Mouse (Mus musculus) forebrain, embryonic 11.5 days (tissue): Measurements from ENCODE around the gene Gprc5c. TPM values are rescaled to one million over a fixed set of nuclear protein-coding genes. Genes with fewer than 3 reads are reported as not detected.

Experiments used
- ATAC-seq: fragments of 200-750 bp; cut with Nextera tagmentation; replicated peaks from 2 replicates; pipeline ENCODE4 v1.8.0; 2017; ENCODE audit warnings: moderate TSS enrichment; ENCODE audit not compliant: low FRiP score
- DNase-seq: peaks from one replicate; pipeline ENCODE4 v3.0.0-alpha.2; 2017; ENCODE audit warnings: low spot score
- H3K27ac ChIP-seq: fragments of 300-500 bp; sonication (generic); 2 replicates; pipeline ENCODE4 v1.5.1; 2014; ENCODE audit warnings: low read depth, low read length
- H3K27me3 ChIP-seq: fragments of 300-500 bp; sonication (generic); 2 replicates; pipeline ENCODE4 v1.6.1; 2014; ENCODE audit warnings: mild to moderate bottlenecking, low read length, mixed read lengths; ENCODE audit not compliant: control insufficient read depth, insufficient read depth
- H3K36me3 ChIP-seq: fragments of 300-500 bp; sonication (generic); 2 replicates; pipeline ENCODE4 v1.6.1; 2014; ENCODE audit warnings: mild to moderate bottlenecking, low read length, moderate library complexity, mixed read lengths; ENCODE audit not compliant: control insufficient read depth, insufficient read depth
- H3K4me1 ChIP-seq: fragments of 300-500 bp; sonication (generic); replicated peaks from 2 replicates; pipeline ENCODE4 v1.6.1; 2014; ENCODE audit warnings: low read length, mixed read lengths; ENCODE audit not compliant: control insufficient read depth, insufficient read depth
- H3K4me2 ChIP-seq: fragments of 300-500 bp; sonication (generic); 2 replicates; pipeline ENCODE4 v1.6.1; 2014; ENCODE audit warnings: low read depth, mild to moderate bottlenecking, low read length, moderate library complexity, mixed read lengths; ENCODE audit not compliant: severe bottlenecking
- H3K4me3 ChIP-seq: fragments of 300-500 bp; sonication (generic); 2 replicates; pipeline ENCODE4 v1.5.1; 2014; ENCODE audit warnings: low read depth, low read length
- H3K9ac ChIP-seq: fragments of 300-500 bp; sonication (generic); 2 replicates; pipeline ENCODE4 v1.6.1; 2014; ENCODE audit warnings: low read length
- H3K9me3 ChIP-seq: fragments of 300-500 bp; sonication (generic); 2 replicates; pipeline ENCODE4 v1.6.1; 2016; ENCODE audit warnings: low read length, mixed read lengths; ENCODE audit not compliant: control insufficient read depth
- WGBS: fragments of 180-500 bp; shearing (Covaris S2); extraction: QIAGEN DNeasy Blood & Tissue Kit; methylation state at CpG from one replicate; pipeline ENCODE4 v1.1.7; 2014; 5-methylcytosine and 5-hydroxymethylcytosine counted together
- polyA plus RNA-seq: library from polyadenylated mRNA; unstranded; fragments of >200 nt; fragmentation: Nextera tagmentation; extraction: Ambion mirVana; gene quantifications from 2 replicates; pipeline ENCODE4 v1.2.1, GENCODE M21; 2014

The Gprc5c gene
- polyA plus RNA-seq, 1 experiment from 2014 or later = 14.1 TPM

DNA sequence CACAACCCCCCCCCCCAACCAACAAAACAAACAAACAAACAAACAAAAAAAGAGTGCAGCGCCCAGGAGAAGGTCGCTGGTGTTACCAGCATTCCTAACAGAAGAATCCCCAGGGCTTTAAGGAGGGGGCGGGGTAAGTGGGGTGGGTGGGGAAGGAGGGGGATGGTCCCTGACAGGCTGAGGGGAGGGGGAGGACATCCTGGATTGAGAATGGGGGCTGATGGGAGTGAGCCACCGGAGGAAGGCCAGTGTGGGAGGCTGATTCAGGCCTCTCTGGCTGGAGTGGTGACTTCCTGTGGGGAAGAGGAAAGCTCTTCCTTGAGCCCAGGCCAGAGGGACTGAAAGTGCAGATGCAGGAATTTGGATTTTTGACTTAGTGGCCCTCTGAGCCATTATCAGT is 4.6 kb upstream of the Gprc5c start:
- 82% methylated on average over 4 of the region's 4 CpGs for WGBS
- Histone ChIP-seq H3K36me3 (no peaks in the 10 kb centered on the region), H3K27me3 (peaks cover 24% of the 10 kb centered on the region), H3K9ac (no peak overlapping the region), H3K9me3 (no peaks in the 10 kb centered on the region; the same call in 1 of the 2 replicates), H3K4me3 (no peak overlapping the region), H3K4me1 (peaks cover 2% of the 10 kb centered on the region; the same call in 1 of the 2 replicates), H3K27ac (no peak overlapping the region), H3K4me2 (no peak overlapping the region)
- DNase-seq (no peak), ATAC-seq (no peak)

DNA sequence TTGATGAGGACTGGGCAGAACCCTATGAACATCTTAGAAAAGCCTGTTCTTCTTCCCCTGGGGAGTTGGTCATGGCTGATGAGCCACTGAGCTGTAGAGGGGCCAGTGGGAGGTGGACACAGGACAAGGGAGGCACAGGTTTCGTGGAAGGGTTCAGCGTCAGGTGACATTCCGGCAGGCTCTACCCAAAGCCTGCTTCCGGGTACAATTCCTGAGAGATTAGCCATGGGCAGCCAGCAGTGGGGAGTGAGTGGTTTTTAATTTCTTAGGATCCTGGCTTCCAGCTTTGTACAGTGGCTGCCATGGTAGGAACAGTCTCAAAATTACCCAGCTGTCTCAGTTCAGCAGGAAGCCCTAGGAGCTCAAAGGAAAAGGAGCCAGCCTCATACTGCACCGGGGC is 3.9 kb upstream of the Gprc5c start:
- Histone ChIP-seq H3K27me3 (peaks cover 31% of the 10 kb centered on the region), H3K36me3 (no peaks in the 10 kb centered on the region), H3K4me2 (no peak overlapping the region), H3K9me3 (no peaks in the 10 kb centered on the region), H3K27ac (no peak overlapping the region), H3K9ac (no peak overlapping the region), H3K4me1 (peaks cover 4% of the 10 kb centered on the region; the same call in 1 of the 2 replicates), H3K4me3 (no peak overlapping the region)
- ATAC-seq = no peak
- WGBS = 83% methylated on average over 5 of the region's 5 CpGs
- no peak for DNase-seq

DNA sequence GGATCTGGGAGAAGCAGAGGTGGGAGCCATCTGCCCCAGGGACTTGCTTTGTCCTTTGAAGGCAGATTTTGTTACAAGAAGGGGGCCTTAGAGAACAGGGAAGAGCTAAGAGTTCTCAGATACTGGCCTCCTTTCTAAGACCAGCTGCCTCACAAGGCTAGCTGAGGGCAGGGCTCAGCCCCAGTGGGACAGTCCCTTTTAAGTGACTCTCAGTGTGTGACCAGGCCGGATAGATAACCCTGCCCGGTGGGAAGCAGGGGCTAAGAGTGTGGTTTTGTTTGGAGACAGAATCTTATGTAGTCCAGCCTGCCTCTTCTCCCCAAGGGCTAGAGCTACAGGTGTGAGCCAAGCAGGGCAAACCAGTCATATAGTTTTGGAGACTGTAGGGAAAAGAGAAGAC is 1.4 kb upstream of the Gprc5c start:
- no peak overlapping the region for H3K27ac ChIP-seq
- no peak overlapping the region for H3K4me3 ChIP-seq
- WGBS = 4% methylated on average over 2 of the region's 2 CpGs
- peaks cover 6% of the 10 kb centered on the region; the same call in 1 of the 2 replicates for H3K4me1 ChIP-seq
- peaks cover 45% of the 10 kb centered on the region for H3K27me3 ChIP-seq
- DNase-seq (no peak), ATAC-seq (no peak)
- no peaks in the 10 kb centered on the region for H3K9me3 ChIP-seq
- no peak overlapping the region for H3K4me2 ChIP-seq
- no peaks in the 10 kb centered on the region for H3K36me3 ChIP-seq
- no peak overlapping the region for H3K9ac ChIP-seq

DNA sequence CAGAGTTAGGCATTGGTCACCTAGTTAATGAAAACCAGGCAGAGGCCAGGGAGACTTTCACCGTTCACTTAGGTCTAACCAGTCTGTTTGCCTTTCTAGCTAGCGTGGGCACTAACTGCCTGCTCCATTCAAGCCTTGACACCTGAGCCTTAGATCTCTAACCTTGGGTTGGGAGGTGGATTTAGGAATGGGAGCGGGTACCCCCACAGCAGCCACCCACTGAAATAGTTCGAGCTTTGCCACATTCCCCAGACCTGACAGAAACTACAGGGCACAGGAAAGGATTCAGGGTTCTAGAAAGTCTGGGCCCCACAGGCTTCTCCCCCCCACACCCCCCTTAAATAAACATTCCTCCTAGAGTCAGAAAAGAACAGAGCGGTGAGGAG is 893 bp upstream of the Gprc5c start:
- H3K4me3 ChIP-seq = no peak overlapping the region
- no peak for ATAC-seq

DNA sequence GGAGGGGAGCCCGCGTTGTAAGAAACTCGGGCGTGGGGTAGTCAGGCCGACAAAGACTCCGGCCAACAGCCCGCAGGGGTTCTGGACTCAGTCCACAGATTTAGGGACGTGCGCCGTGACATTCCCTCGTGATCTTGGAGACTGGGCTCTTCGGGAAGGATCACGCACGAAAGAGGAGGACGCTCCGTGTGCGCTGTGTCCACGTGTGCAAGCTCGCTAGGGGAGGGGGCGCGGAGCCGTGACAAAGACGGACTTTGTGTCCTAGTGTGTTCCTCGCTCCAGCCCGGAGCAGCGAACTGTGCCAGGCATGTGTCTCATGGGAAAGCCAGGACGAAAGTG is 286 bp downstream of the Gprc5c start:
- Histone ChIP-seq H3K9me3 (no peaks in the 10 kb centered on the region), H3K4me2 (peak overlapping the region; percentile 95), H3K4me3 (peak overlapping the region; percentile 53), H3K27ac (no peak overlapping the region), H3K36me3 (no peaks in the 10 kb centered on the region), H3K9ac (peak overlapping the region; percentile 50), H3K27me3 (peaks cover 45% of the 10 kb centered on the region), H3K4me1 (peaks cover 6% of the 10 kb centered on the region; the same call in 1 of the 2 replicates)
- no peak; the same call in 1 of the 2 replicates for ATAC-seq
- under 1% methylated on average over 27 of the region's 27 CpGs for WGBS
- DNase-seq = no peak

More for the DNA sequence above, 893 bp upstream of the Gprc5c start:
- Histone ChIP-seq H3K4me1 (peaks cover 6% of the 10 kb centered on the region; the same call in 1 of the 2 replicates), H3K27ac (no peak overlapping the region), H3K9me3 (no peaks in the 10 kb centered on the region), H3K4me2 (no peak overlapping the region; the same call in 1 of the 2 replicates), H3K36me3 (no peaks in the 10 kb centered on the region), H3K9ac (no peak overlapping the region), H3K27me3 (peaks cover 45% of the 10 kb centered on the region)
- 16% methylated on average over 5 of the region's 5 CpGs for WGBS
- DNase-seq = no peak

DNA sequence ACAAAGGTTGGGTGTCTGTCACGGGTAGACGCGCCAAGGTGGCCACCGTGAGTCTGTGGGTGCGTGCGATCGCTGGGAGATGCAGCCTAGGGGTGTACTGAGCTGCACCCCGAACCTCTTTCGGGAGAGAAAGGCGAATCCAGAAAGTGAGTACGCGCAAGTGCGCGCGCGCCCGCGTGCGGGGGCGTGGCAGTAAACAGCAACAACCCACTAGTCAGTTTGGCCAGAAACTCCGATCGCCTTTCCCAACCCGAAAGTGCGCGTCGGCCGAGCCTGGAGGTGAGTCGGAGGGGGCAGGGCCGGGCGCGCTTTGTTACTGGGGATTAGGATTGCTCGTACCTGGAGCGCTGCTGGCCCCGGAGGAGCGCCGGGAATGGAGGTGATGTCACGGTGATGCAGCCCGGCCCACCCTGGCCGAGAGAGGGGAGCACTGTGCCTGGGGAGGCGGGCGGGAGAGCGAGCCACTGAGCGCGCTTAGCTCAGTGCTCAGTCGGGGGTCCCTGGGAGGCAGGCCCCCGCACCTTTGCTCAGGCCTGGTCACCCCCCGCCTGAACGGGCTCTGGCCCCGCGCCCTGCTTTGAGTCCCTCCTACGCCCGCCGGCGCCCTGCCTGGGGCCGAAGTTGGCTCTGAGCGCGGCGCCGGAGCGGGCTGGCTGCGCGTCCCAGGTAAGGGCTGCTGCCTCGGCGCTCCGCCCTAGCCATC is 807 bp downstream of the Gprc5c start:
- Histone ChIP-seq H3K27me3 (peaks cover 45% of the 10 kb centered on the region), H3K4me3 (peak overlapping the region; percentile 53)

DNA sequence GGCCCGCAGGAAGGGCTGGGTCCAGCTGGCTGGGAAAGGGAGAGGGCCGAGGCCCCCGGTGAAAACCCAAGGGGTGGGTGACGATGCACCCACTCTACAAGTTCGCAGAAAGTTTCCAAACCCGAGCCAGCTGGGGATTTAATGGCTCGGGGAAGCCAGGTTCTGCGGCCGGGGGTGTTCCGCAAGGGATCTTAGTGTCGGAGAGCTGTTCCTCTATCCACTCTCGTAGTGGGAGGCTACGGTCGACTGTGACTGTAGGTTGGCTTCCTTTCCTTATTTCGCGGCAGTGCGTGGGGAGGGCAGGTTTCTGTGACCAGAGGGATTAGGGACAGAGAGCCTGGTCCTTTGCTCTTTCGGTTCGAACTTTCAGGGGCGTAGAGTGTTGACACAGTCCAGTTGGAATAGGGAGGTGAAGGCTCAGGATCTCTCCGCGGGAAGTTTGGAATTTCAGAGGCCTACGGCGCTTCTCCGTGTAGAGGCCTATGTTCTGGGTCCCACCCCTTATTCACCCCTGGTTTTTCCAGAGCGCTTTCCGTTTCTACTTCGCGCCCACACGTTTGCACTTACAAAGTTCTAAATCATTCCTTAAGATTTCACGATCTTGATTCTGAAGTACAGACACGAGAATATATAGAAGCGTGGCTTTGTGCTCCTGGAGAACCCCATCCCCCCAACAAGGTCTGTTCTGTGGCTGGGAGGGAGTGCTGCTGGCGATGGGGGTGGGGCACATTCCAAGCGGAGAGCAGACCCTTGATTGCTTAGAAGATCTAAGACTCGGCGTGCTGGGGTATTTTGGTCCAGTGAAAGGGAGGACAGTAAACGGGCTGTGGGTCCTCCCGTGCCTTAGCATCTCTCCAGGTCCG is 1.6 kb downstream of the Gprc5c start:
- 0 out of 2 replicates have a peak overlapping the region, but pooled peaks have one; percentile 5 for H3K27ac ChIP-seq
- ATAC-seq (no peak; the same call in 1 of the 2 replicates), DNase-seq (peak; percentile 69)
- H3K4me3 ChIP-seq = peak overlapping the region; percentile 53
- WGBS = under 1% methylated on average over 40 of the region's 40 CpGs
- peak overlapping the region; percentile 50 for H3K9ac ChIP-seq
- peaks cover 45% of the 10 kb centered on the region for H3K27me3 ChIP-seq
- H3K9me3 ChIP-seq = no peaks in the 10 kb centered on the region
- no peaks in the 10 kb centered on the region for H3K36me3 ChIP-seq
- peak overlapping the region; percentile 95 for H3K4me2 ChIP-seq
- H3K4me1 ChIP-seq = peaks cover 6% of the 10 kb centered on the region; the same call in 1 of the 2 replicates

More for the DNA sequence above, 807 bp downstream of the Gprc5c start:
- under 1% methylated on average over 64 of the region's 65 CpGs for WGBS
- no peaks in the 10 kb centered on the region for H3K9me3 ChIP-seq
- no peaks in the 10 kb centered on the region for H3K36me3 ChIP-seq
- H3K4me1 ChIP-seq = peaks cover 6% of the 10 kb centered on the region; the same call in 1 of the 2 replicates
- ATAC-seq (peak; percentile 60), DNase-seq (peak; percentile 76)
- peak overlapping the region; percentile 50 for H3K9ac ChIP-seq
- peak overlapping the region; percentile 95 for H3K4me2 ChIP-seq
- H3K27ac ChIP-seq = no peak overlapping the region

DNA sequence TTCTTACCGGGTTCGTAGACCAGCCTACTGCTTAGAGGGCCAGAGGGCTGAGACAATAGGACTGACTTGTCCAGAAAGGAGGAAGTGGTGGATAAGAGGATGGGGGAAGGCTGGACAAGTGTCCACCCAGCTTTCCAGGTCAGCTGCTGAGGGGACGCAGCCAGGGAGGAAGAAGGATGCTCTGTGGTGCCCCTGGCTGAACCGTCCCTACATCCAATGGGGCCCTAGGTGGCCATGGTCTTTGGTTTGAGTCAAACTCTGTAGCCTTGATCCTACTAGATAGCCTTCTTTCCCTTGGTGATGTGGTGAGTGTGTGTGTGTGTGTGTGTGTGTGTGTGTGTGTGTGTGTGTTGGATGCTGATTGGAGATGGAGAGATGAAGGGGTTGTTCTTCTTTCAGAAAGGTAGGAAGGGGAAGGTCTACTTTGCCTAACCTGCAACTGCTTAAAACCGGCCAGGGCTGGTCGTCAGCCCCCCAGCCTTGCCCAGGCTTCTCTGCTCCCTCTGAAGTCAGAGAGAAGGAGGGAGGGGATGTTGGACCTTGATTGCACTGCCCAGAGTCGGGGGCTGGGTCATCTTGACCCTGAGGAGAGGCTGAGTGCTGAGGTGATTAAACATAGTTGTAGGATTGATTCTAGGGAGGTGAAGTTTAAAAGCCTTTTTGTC is 2.4 kb downstream of the Gprc5c start:
- DNase-seq = no peak
- Histone ChIP-seq H3K4me1 (peaks cover 6% of the 10 kb centered on the region; the same call in 1 of the 2 replicates), H3K27me3 (peaks cover 45% of the 10 kb centered on the region), H3K27ac (no peak overlapping the region), H3K9me3 (no peaks in the 10 kb centered on the region), H3K9ac (no peak overlapping the region), H3K4me2 (peak overlapping the region; percentile 95; the same call in 1 of the 2 replicates), H3K4me3 (peak overlapping the region; percentile 53), H3K36me3 (no peaks in the 10 kb centered on the region)
- no peak for ATAC-seq
- 14% methylated on average over 7 of the region's 7 CpGs for WGBS
